Mouse (Mus musculus) liver, embryonic 15.5 days (tissue): ENCODE results near the gene Spg7. TPM values are rescaled to one million over a fixed set of nuclear protein-coding genes. Genes with fewer than 3 reads are reported as not detected.

Experiments
- ATAC-seq: fragments of 200-750 bp; cut with Nextera tagmentation; 2 replicates; pipeline ENCODE4 v1.8.0; 2017; ENCODE audit warnings: moderate number of reproducible peaks, mild to moderate bottlenecking, moderate library complexity; ENCODE audit not compliant: insufficient read depth
- H3K27ac ChIP-seq: fragments of 300-500 bp; sonication (generic); replicated peaks from 2 replicates; pipeline ENCODE4 v1.5.1; 2015; ENCODE audit warnings: mild to moderate bottlenecking, inconsistent platforms
- H3K27me3 ChIP-seq: fragments of 300-500 bp; sonication (generic); 2 replicates; pipeline ENCODE4 v1.6.1; 2015; ENCODE audit warnings: mild to moderate bottlenecking, inconsistent platforms
- H3K36me3 ChIP-seq: fragments of 300-500 bp; sonication (generic); replicated peaks from 2 replicates; pipeline ENCODE4 v1.6.1; 2015; ENCODE audit warnings: moderate library complexity, mild to moderate bottlenecking, inconsistent platforms
- H3K4me1 ChIP-seq: fragments of 300-500 bp; sonication (generic); replicated peaks from 2 replicates; pipeline ENCODE4 v1.6.1; 2015; ENCODE audit warnings: inconsistent platforms
- H3K4me2 ChIP-seq: fragments of 300-500 bp; sonication (generic); 2 replicates; pipeline ENCODE4 v1.6.1; 2015; ENCODE audit warnings: moderate library complexity, mild to moderate bottlenecking, inconsistent platforms
- H3K4me3 ChIP-seq: fragments of 300-500 bp; sonication (generic); replicated peaks from 2 replicates; pipeline ENCODE4 v1.5.1; 2015; ENCODE audit warnings: mild to moderate bottlenecking, inconsistent platforms
- H3K9ac ChIP-seq: fragments of 300-500 bp; sonication (generic); 2 replicates; pipeline ENCODE4 v1.6.1; 2015; ENCODE audit warnings: moderate library complexity, mild to moderate bottlenecking, inconsistent platforms
- H3K9me3 ChIP-seq: fragments of 300-500 bp; sonication (generic); replicated peaks from 2 replicates; pipeline ENCODE4 v1.6.1; 2016; ENCODE audit warnings: inconsistent platforms
- WGBS: fragments of 180-500 bp; shearing (Covaris S2); methylation state at CpG from one replicate; pipeline ENCODE4 v1.1.7; 2015; ENCODE audit warnings: mixed read lengths; ENCODE audit not compliant: insufficient replicate concordance; 5-methylcytosine and 5-hydroxymethylcytosine counted together
- polyA plus RNA-seq: library from polyadenylated mRNA; unstranded; fragments of >200 nt; fragmentation: Nextera tagmentation; extraction: Ambion mirVana; gene quantifications from 2 replicates; pipeline ENCODE4 v1.2.1, GENCODE M21; 2015

Spg7 gene
- polyA plus RNA-seq, 1 experiment from 2014 or later, result 20.8 TPM

DNA sequence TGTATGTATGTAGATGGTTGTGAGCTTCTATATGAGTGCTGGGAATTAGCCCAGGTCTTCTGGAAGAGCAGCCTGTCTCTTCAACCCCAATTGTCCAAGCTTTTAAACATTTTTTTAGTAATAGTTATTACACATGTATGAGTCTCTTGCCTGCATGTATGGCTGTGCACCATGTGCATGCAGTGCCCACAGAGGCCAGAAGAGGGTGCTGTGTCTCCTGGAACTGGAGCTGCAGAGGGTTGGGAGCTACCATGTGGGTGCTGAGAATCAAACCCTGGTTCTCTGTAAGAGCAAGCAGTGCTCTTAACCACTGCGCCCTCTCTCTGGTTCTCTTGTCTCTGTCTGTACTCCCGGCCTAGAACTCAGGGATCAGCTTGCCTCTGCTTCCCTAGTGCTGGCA, 70.2 kb downstream of the Spg7 start:
- 88% methylated on average over 2 of the region's 2 CpGs for WGBS
- H3K4me1 ChIP-seq, result no peaks in the 10 kb centered on the region
- H3K9ac ChIP-seq, result no peak overlapping the region

DNA sequence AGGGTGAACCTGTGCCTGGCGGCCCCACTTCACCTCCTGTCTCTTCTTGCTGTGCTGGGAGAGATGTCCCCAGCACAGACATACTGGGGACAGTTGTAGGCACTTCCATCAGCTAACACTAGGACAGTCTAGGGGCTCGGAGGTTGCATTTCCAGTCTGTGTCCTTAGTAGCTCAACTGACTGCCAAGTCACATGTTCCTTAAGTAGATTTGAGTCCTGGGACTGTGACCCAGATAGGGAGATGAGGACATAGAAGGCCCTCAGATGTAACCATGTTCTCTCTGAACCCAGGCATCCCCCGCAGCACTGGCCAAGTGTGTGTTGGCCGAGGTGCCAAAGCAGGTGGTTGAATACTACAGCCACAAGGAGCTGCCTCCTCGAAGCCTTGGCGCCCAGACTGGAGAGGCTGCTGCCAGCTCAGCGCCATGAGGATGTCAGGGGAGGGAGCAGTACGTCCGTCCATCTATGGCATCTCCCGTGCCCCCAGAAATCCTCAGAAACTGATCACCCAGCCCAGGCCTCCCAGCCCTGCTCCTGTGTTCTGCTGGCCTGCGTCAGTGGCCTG, 71.5 kb downstream of the Spg7 start:
- no peak for ATAC-seq
- 75% methylated on average over 11 of the region's 11 CpGs for WGBS

More for the DNA sequence above, 70.2 kb downstream of the Spg7 start:
- no peaks in the 10 kb centered on the region for H3K36me3 ChIP-seq
- no peak overlapping the region for H3K27ac ChIP-seq
- peaks cover 34% of the 10 kb centered on the region for H3K27me3 ChIP-seq
- ATAC-seq, result no peak
- H3K9me3 ChIP-seq, result peaks cover 4% of the 10 kb centered on the region; the same call in 1 of the 2 replicates
- no peak overlapping the region for H3K4me3 ChIP-seq
- no peak overlapping the region for H3K4me2 ChIP-seq

DNA sequence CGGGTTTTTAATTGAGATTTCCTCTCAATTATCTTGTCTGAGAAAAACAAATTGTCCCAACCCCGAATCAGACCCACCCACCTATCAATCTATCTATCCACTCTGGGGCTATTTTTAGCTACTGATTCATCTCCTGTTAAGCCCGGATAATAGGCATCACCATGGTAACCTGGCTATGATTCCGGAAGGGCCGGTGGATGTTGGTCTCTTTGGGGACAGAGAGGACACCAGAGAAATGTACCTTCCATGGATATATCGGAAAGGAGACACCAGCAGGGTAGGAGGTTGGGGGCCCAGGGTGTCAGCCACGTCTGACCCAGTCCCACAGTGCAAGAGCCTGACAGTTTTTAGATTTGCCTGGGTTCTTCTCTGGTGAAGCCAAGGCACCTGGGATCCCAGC, 72.7 kb downstream of the Spg7 start:
- no peak for ATAC-seq
- no peaks in the 10 kb centered on the region; the same call in 1 of the 2 replicates for H3K4me1 ChIP-seq
- H3K9ac ChIP-seq, result no peak overlapping the region
- peaks cover 11% of the 10 kb centered on the region for H3K27me3 ChIP-seq
- no peak overlapping the region for H3K4me3 ChIP-seq
- 31% methylated on average over 7 of the region's 7 CpGs for WGBS
- H3K27ac ChIP-seq, result no peak overlapping the region
- H3K4me2 ChIP-seq, result no peak overlapping the region
- no peaks in the 10 kb centered on the region for H3K36me3 ChIP-seq
- peaks cover 4% of the 10 kb centered on the region; the same call in 1 of the 2 replicates for H3K9me3 ChIP-seq

More for the DNA sequence above, 71.5 kb downstream of the Spg7 start:
- H3K9me3 ChIP-seq, result peaks cover 4% of the 10 kb centered on the region; the same call in 1 of the 2 replicates
- H3K27me3 ChIP-seq, result peaks cover 23% of the 10 kb centered on the region
- no peak overlapping the region for H3K9ac ChIP-seq
- H3K36me3 ChIP-seq, result no peaks in the 10 kb centered on the region
- H3K4me3 ChIP-seq, result no peak overlapping the region
- H3K27ac ChIP-seq, result no peak overlapping the region
- H3K4me1 ChIP-seq, result no peaks in the 10 kb centered on the region
- H3K4me2 ChIP-seq, result no peak overlapping the region

DNA sequence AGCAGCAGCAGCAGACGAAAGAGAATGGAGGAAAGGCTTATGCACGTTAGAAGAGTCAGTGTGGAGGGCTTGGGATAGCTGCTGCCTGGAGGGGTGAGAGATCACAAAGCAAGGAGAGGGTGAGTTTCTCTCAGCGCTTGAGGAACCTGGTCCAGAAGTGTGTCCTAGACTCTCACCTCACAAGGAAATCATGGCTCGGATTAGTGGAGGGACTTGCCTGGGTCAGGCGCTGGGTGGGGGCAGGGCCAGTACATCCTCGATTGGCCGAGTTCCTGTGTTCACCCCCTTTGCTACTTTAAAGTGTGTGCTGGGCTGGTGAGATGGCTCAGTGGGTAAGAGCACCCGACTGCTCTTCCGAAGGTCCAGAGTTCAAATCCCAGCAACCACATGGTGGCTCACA, 73.1 kb downstream of the Spg7 start:
- ATAC-seq, result no peak
- H3K9me3 ChIP-seq, result peaks cover 4% of the 10 kb centered on the region; the same call in 1 of the 2 replicates
- H3K36me3 ChIP-seq, result no peaks in the 10 kb centered on the region
- no peak overlapping the region for H3K4me3 ChIP-seq
- H3K9ac ChIP-seq, result no peak overlapping the region
- WGBS, result 50% methylated on average over 9 of the region's 9 CpGs
- no peak overlapping the region for H3K27ac ChIP-seq
- H3K4me1 ChIP-seq, result no peaks in the 10 kb centered on the region; the same call in 1 of the 2 replicates
- H3K27me3 ChIP-seq, result peaks cover 7% of the 10 kb centered on the region
- H3K4me2 ChIP-seq, result no peak overlapping the region

DNA sequence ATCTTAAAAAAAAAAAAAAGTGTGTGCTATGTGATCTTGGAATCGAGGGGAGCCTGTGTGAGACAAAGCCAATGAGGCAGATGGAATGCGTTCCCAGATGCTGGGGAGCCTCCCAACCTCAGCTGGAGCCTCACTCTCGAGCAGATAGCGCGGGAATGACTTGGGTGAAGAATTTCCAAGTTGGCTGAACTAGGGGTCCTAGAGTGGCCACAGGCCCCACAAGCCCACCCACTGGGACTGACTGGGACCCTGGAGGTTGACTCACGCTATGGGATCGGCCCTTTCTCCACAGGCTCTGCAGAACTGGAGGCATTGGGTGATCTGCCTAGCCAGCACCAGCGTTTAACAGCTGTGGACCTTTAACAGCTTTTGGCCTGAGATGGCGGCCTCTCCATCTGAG, 73.5 kb downstream of the Spg7 start:
- H3K4me3 ChIP-seq, result no peak overlapping the region
- no peak overlapping the region for H3K9ac ChIP-seq
- peaks cover 2% of the 10 kb centered on the region; the same call in 1 of the 2 replicates for H3K27me3 ChIP-seq
- peaks cover 4% of the 10 kb centered on the region; the same call in 1 of the 2 replicates for H3K9me3 ChIP-seq
- ATAC-seq, result no peak
- 74% methylated on average over 9 of the region's 9 CpGs for WGBS
- no peak overlapping the region for H3K4me2 ChIP-seq
- H3K27ac ChIP-seq, result no peak overlapping the region
- H3K36me3 ChIP-seq, result no peaks in the 10 kb centered on the region
- no peaks in the 10 kb centered on the region; the same call in 1 of the 2 replicates for H3K4me1 ChIP-seq

DNA sequence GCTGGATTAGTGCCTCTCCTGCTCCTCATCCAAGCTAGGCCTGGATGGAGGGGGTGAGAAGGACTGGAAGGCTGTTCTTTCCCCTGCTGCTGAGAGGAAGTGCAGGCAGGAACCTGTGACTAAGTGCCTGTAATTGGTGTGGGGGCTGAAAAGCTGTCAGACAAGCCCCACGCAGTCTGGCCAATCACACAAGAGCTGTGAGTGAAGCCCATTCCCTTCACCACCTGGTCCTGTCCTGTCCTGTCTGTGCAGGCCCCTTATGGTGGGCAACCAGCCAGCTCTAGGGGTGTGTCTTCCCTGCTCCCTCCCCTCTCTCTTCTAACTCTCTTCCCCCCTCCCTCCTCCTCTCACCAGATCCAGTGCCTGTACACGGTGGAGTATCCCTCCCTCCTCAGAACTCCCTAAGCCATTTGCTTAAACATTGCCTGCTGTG, 74.9 kb downstream of the Spg7 start:
- no peak overlapping the region for H3K4me2 ChIP-seq
- H3K27ac ChIP-seq, result no peak overlapping the region
- H3K4me1 ChIP-seq, result no peaks in the 10 kb centered on the region; the same call in 1 of the 2 replicates
- no peak overlapping the region for H3K4me3 ChIP-seq
- no peaks in the 10 kb centered on the region for H3K36me3 ChIP-seq
- no peaks in the 10 kb centered on the region; the same call in 1 of the 2 replicates for H3K27me3 ChIP-seq
- 35% methylated on average over 2 of the region's 2 CpGs for WGBS
- ATAC-seq, result no peak
- H3K9ac ChIP-seq, result no peak overlapping the region
- H3K9me3 ChIP-seq, result peaks cover 4% of the 10 kb centered on the region; the same call in 1 of the 2 replicates

DNA sequence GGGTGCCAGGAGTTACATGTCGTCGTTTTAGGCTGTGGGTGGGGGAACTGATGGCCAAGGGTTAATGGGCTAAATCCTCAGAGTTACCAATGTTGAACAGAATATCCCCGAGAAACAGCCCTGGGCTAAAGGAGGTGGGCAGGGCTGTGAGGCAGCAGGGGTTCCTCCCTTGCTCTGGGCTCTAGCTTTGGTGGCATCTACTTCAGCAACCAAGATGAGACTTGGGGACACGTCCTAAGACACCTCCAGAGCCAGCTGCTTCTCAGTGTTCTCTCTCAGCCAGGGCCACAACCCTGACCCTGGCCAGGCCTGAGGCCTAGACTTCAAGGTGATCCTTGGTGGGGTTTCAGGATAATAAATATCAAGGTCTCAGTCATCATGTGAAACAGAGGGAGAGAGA, 76.0 kb downstream of the Spg7 start:
- Histone ChIP-seq H3K27me3 (no peaks in the 10 kb centered on the region; the same call in 1 of the 2 replicates), H3K4me2 (no peak overlapping the region), H3K36me3 (no peaks in the 10 kb centered on the region), H3K9me3 (no peaks in the 10 kb centered on the region), H3K4me3 (no peak overlapping the region), H3K9ac (no peak overlapping the region), H3K4me1 (no peaks in the 10 kb centered on the region; the same call in 1 of the 2 replicates), H3K27ac (no peak overlapping the region)
- no peak for ATAC-seq
- WGBS, result 53% methylated on average over 4 of the region's 4 CpGs

DNA sequence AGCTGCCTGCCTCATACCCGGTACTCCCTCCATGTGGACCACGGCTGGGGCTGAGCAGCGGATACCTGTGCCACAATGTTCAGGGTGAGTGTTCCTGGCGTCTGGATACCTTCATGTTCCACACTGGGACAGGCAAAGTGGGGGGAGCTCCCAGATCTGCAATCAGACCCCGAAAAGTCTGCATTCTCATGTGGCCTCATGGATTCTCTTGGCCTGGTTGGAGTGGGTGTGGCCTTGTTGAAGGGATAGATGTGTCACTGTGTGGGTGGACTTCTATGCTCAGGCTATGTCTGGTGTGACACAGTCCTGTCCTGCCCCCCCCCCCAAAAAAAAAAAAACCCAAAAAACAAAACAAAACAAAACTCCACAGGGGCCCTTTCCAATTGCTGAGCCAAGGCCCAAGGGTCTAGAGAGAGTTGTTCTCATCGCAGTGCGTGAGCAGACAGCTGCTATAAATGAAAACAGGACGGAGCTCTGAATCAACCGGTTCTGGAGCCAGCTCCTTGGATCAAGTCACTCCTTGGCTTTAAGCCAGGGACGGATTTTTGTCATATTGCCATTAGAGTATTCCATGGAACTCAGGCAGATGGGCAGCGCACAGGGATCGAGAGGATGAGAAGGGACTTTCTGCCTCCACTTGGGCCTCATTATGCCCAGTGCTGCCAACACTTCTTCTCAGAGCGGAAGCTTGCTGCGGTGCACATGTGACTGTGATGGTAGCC, 79.2 kb downstream of the Spg7 start:
- Histone ChIP-seq H3K9ac (no peak overlapping the region), H3K4me1 (no peaks in the 10 kb centered on the region; the same call in 1 of the 2 replicates), H3K9me3 (no peaks in the 10 kb centered on the region), H3K36me3 (no peaks in the 10 kb centered on the region), H3K27ac (no peak overlapping the region), H3K4me3 (no peak overlapping the region), H3K27me3 (no peaks in the 10 kb centered on the region), H3K4me2 (no peak overlapping the region)
- 77% methylated on average over 14 of the region's 14 CpGs for WGBS
- ATAC-seq, result no peak

DNA sequence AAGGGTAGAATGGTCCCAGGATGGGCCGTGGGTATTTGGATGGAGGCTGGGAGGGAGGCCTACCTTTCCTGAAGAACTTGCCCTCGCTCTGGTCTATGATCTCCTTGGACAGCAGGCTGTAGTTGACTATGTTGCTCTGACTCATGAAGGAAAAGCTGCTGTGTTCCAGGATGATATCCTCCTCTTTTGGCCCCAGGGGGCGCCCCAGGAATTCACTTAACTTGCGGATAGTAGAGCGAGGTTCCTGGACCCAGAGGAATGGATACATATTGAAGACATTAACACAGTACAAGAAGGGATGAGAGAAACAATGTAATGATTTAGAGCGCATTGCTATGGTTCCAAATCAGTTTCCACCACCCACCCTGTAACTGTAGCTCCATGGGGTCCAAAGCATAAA, 82.5 kb downstream of the Spg7 start:
- no peaks in the 10 kb centered on the region; the same call in 1 of the 2 replicates for H3K4me1 ChIP-seq
- WGBS, result 48% methylated on average over 6 of the region's 6 CpGs
- ATAC-seq, result no peak
- no peaks in the 10 kb centered on the region for H3K36me3 ChIP-seq
- no peak overlapping the region for H3K4me2 ChIP-seq
- H3K9me3 ChIP-seq, result no peaks in the 10 kb centered on the region
- H3K9ac ChIP-seq, result no peak overlapping the region
- H3K27me3 ChIP-seq, result peaks cover 20% of the 10 kb centered on the region
- H3K27ac ChIP-seq, result no peak overlapping the region
- no peak overlapping the region for H3K4me3 ChIP-seq

DNA sequence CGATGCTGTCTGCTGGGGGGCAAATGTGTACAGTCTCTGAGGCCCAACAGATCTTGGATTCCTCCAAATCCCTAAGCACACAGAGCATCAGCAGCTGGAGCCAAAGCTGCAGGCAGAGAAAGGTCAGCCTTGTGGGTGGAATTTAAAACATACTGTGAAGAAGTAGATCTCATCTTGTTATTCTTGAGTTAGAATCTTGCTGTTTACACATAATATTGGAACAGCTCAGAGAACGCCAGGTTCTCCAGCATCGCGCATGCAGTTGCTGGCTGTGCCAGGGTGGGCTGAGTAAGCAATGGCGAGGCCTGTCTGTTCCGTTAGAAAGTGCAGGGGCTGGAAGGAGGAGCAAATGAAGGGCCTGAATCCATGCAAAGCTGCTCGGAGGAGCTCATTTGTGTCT, 83.6 kb downstream of the Spg7 start:
- H3K4me1 ChIP-seq, result no peaks in the 10 kb centered on the region
- no peak overlapping the region for H3K27ac ChIP-seq
- H3K36me3 ChIP-seq, result no peaks in the 10 kb centered on the region
- H3K4me2 ChIP-seq, result no peak overlapping the region
- no peaks in the 10 kb centered on the region for H3K9me3 ChIP-seq
- WGBS, result 72% methylated on average over 7 of the region's 7 CpGs
- no peak overlapping the region for H3K4me3 ChIP-seq
- no peak overlapping the region for H3K9ac ChIP-seq
- no peak for ATAC-seq
- peaks cover 24% of the 10 kb centered on the region for H3K27me3 ChIP-seq
